Mouse (Mus musculus) kidney, adult 2 months (tissue): ENCODE data around the gene Ano1. TPM values are rescaled to one million over a fixed set of nuclear protein-coding genes. Genes with fewer than 3 reads are reported as not detected.

Experiments used
- DNase-seq: peaks from one replicate; pipeline ENCODE4 v3.0.0; 2021
- H3K27ac ChIP-seq: fragments of 200-500 bp; 2 replicates; pipeline ENCODE4 v1.5.1; 2012; ENCODE audit warnings: low read depth, low read length, control low read depth, inconsistent platforms; ENCODE audit not compliant: insufficient read depth
- H3K27me3 ChIP-seq: fragments of 200-500 bp; replicated peaks from 2 replicates; pipeline ENCODE4 v1.6.1; 2012; ENCODE audit warnings: mild to moderate bottlenecking, moderate library complexity, low read length, inconsistent platforms; ENCODE audit not compliant: control insufficient read depth, insufficient read depth
- H3K36me3 ChIP-seq: fragments of 200-500 bp; 2 replicates; pipeline ENCODE4 v1.6.1; 2012; ENCODE audit warnings: mild to moderate bottlenecking, moderate library complexity, low read length, inconsistent platforms; ENCODE audit not compliant: control insufficient read depth, insufficient read depth
- H3K4me1 ChIP-seq: fragments of 200-500 bp; 2 replicates; pipeline ENCODE4 v1.6.1; 2011; ENCODE audit warnings: low read length; ENCODE audit not compliant: control insufficient read depth, insufficient read depth
- H3K4me3 ChIP-seq: fragments of 200-500 bp; 2 replicates; pipeline ENCODE4 v1.5.1; 2011; ENCODE audit warnings: mild to moderate bottlenecking, low read depth, low read length, control low read depth; ENCODE audit not compliant: insufficient read depth
- CTCF ChIP-seq: fragments of 200-500 bp; conservative IDR thresholded peaks from 2 replicates; pipeline ENCODE4 v1.5.1; 2011; ENCODE audit warnings: low read depth, mild to moderate bottlenecking, control low read depth, low read length, moderate library complexity, mixed read lengths; ENCODE audit not compliant: insufficient read depth, insufficient read length
- POLR2A ChIP-seq: fragments of 200-500 bp; IDR thresholded peaks from one replicate; pipeline ENCODE4 v1.6.1; 2011; ENCODE audit warnings: low read depth, low read length, control low read depth
- WGBS: fragments of 180-500 bp; shearing (Covaris S2); methylation state at CpG from one replicate; pipeline ENCODE4 v1.1.7; 2018; 5-methylcytosine and 5-hydroxymethylcytosine counted together
- polyA plus RNA-seq: library from polyadenylated mRNA; depleted of rRNA; stranded (reverse); fragments of >200 nt; gene quantifications from 2 replicates; pipeline ENCODE4 v1.2.3, GENCODE M21; 2012

Gene Ano1
- polyA plus RNA-seq, 1 experiment: 10.0 TPM

GRCm38 (mm10) chr7:144626042-144626441 lies 125.7 kb downstream of the Ano1 start:
- DNase-seq: no peak
- H3K27ac ChIP-seq: no peak overlapping the region
- 74% methylated on average over 2 of the region's 2 CpGs for WGBS
- TF ChIP-seq POLR2A (no peak), CTCF (no peak)
- H3K4me1 ChIP-seq: no peaks in the 10 kb centered on the region
- H3K36me3 ChIP-seq: no peaks in the 10 kb centered on the region
- H3K4me3 ChIP-seq: no peak overlapping the region
- H3K27me3 ChIP-seq: no peaks in the 10 kb centered on the region

- no peak for TF ChIP-seq CTCF
- TF ChIP-seq POLR2A: no peak
- 71% methylated on average over 22 of the region's 22 CpGs for WGBS
- no peak overlapping the region for H3K4me3 ChIP-seq
- H3K27ac ChIP-seq: no peak overlapping the region
- no peaks in the 10 kb centered on the region for H3K36me3 ChIP-seq
- no peaks in the 10 kb centered on the region for H3K4me1 ChIP-seq
- DNase-seq: no peak
- no peaks in the 10 kb centered on the region for H3K27me3 ChIP-seq
Measured at GRCm38 (mm10) chr7:144620721-144621681, 130.8 kb downstream of the Ano1 start.

GRCm38 (mm10) chr7:144620315-144620714 lies 131.5 kb downstream of the Ano1 start:
- no peak for DNase-seq
- Histone ChIP-seq H3K27me3 (no peaks in the 10 kb centered on the region), H3K36me3 (no peaks in the 10 kb centered on the region), H3K4me1 (no peaks in the 10 kb centered on the region), H3K27ac (no peak overlapping the region), H3K4me3 (no peak overlapping the region)
- TF ChIP-seq POLR2A (no peak), CTCF (no peak)

GRCm38 (mm10) chr7:144615343-144615742 lies 136.4 kb downstream of the Ano1 start:
- no peak overlapping the region for H3K4me3 ChIP-seq
- H3K27me3 ChIP-seq: no peaks in the 10 kb centered on the region
- no peak for TF ChIP-seq POLR2A
- TF ChIP-seq CTCF: no peak
- DNase-seq: no peak
- no peak overlapping the region for H3K27ac ChIP-seq
- no peaks in the 10 kb centered on the region for H3K4me1 ChIP-seq
- H3K36me3 ChIP-seq: no peaks in the 10 kb centered on the region
- WGBS: 79% methylated on average over 6 of the region's 6 CpGs

GRCm38 (mm10) chr7:144612829-144613228 lies 138.9 kb downstream of the Ano1 start:
- no peaks in the 10 kb centered on the region for H3K27me3 ChIP-seq
- H3K36me3 ChIP-seq: no peaks in the 10 kb centered on the region
- no peak overlapping the region for H3K27ac ChIP-seq
- TF ChIP-seq POLR2A: no peak
- no peak for TF ChIP-seq CTCF
- WGBS: 96% methylated on average over 4 of the region's 4 CpGs
- no peak for DNase-seq
- no peaks in the 10 kb centered on the region for H3K4me1 ChIP-seq
- no peak overlapping the region for H3K4me3 ChIP-seq

GRCm38 (mm10) chr7:144612351-144612750 lies 139.4 kb downstream of the Ano1 start:
- no peak for DNase-seq
- H3K27me3 ChIP-seq: no peaks in the 10 kb centered on the region
- H3K36me3 ChIP-seq: no peaks in the 10 kb centered on the region
- TF ChIP-seq POLR2A: no peak
- no peak for TF ChIP-seq CTCF
- 66% methylated on average over 4 of the region's 4 CpGs for WGBS
- no peak overlapping the region for H3K27ac ChIP-seq
- H3K4me1 ChIP-seq: no peaks in the 10 kb centered on the region
- H3K4me3 ChIP-seq: no peak overlapping the region

- DNase-seq: no peak
- Histone ChIP-seq H3K36me3 (no peaks in the 10 kb centered on the region), H3K4me3 (no peak overlapping the region), H3K4me1 (no peaks in the 10 kb centered on the region), H3K27ac (no peak overlapping the region), H3K27me3 (no peaks in the 10 kb centered on the region)
- TF ChIP-seq POLR2A (no peak), CTCF (no peak)
- 92% methylated on average over 16 of the region's 16 CpGs for WGBS
Measured at GRCm38 (mm10) chr7:144611595-144611994, 140.2 kb downstream of the Ano1 start.
